Mouse (Mus musculus) bone marrow macrophage, adult 2 months (primary cell): Measurements from ENCODE around the gene Lrp1. TPM values are rescaled to one million over a fixed set of nuclear protein-coding genes. Genes with fewer than 3 reads are reported as not detected.

Experiments
- H3K27ac ChIP-seq: 2 replicates; pipeline ENCODE4 v1.5.1; 2012; ENCODE audit warnings: low read depth, low read length; ENCODE audit not compliant: insufficient read depth
- H3K4me1 ChIP-seq: 2 replicates; pipeline ENCODE4 v1.6.1; 2012; ENCODE audit warnings: low read length; ENCODE audit not compliant: control insufficient read depth, insufficient read depth
- H3K4me3 ChIP-seq: 2 replicates; pipeline ENCODE4 v1.5.1; 2012; ENCODE audit warnings: mild to moderate bottlenecking, low read length, moderate library complexity; ENCODE audit not compliant: insufficient read depth
- CTCF ChIP-seq: IDR thresholded peaks from 2 replicates; pipeline ENCODE4 v1.5.1; 2012; ENCODE audit warnings: low read depth, mild to moderate bottlenecking, low read length, moderate library complexity
- POLR2A ChIP-seq: IDR thresholded peaks from 2 replicates; pipeline ENCODE4 v1.6.1; 2012; ENCODE audit warnings: mild to moderate bottlenecking, low read depth, low read length, borderline replicate concordance
- polyA plus RNA-seq: library from polyadenylated mRNA; stranded (reverse); fragments of >200 nt; gene quantifications from 2 replicates; pipeline ENCODE4 v1.2.4, GENCODE M21; 2012; ENCODE audit not compliant: missing spikeins, insufficient read depth, insufficient read length

Gene Lrp1
- polyA plus RNA-seq, 1 experiment, result 418 TPM

DNA sequence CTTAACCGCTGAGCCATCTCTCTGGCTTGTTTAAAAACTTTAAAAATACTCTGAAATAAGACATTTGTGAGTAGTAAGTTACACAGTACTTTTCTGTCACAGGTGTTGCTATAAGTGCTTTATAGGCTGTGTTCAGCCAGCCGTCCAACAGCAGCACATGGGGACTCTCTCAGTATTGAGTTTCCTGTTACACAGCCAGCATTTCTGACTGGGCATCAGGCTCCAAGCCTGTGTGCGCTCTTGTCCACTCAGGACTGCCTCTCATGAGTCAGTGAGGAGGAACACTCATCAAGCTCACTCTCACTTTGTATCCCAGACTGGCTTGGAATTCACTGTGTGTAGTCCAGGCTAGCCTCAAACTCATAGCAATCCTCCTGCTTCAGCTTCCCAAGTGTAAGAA lies 124.8 kb downstream of the Lrp1 start:
- no peak overlapping the region for H3K4me3 ChIP-seq
- no peak overlapping the region for H3K27ac ChIP-seq
- TF ChIP-seq POLR2A, result no peak
- TF ChIP-seq CTCF, result no peak
- no peaks in the 10 kb centered on the region for H3K4me1 ChIP-seq

DNA sequence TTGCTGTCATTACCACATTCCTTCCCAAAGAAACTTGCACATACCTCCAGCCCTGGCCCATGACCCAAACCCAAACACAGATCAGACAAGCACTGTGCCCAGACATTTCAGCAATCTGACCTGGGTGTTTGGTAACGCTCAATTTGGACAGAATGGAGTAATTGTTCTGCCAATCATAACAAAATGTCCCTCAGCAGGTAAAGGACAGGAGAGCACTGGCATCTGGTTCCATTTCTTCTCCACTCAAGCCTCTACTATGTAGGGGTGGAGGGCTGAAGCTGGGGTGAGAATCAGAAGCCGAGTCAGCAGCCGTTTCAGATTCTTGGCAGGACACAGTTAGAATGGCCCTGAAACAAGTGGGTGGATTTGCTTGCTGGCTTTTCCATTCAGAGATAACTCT lies 128.8 kb downstream of the Lrp1 start:
- Histone ChIP-seq H3K4me3 (no peak overlapping the region), H3K27ac (no peak overlapping the region), H3K4me1 (no peaks in the 10 kb centered on the region)
- TF ChIP-seq POLR2A (no peak), CTCF (no peak)

- Histone ChIP-seq H3K4me3 (no peak overlapping the region), H3K4me1 (no peaks in the 10 kb centered on the region), H3K27ac (no peak overlapping the region)
- no peak for TF ChIP-seq POLR2A
- no peak for TF ChIP-seq CTCF
Observed at GRCm38 (mm10) chr10:127491128-127491512, 129.8 kb downstream of the Lrp1 start.

- Histone ChIP-seq H3K4me3 (no peak overlapping the region), H3K27ac (no peak overlapping the region), H3K4me1 (peaks cover 2% of the 10 kb centered on the region)
- TF ChIP-seq CTCF, result no peak
- TF ChIP-seq POLR2A, result no peak
Observed at GRCm38 (mm10) chr10:127490160-127491127, 130.5 kb downstream of the Lrp1 start.

GRCm38 (mm10) chr10:127488856-127489255 lies 132.1 kb downstream of the Lrp1 start:
- Histone ChIP-seq H3K4me3 (no peak overlapping the region), H3K4me1 (peaks cover 18% of the 10 kb centered on the region), H3K27ac (no peak overlapping the region)
- TF ChIP-seq CTCF (no peak), POLR2A (no peak)

Other genes with a start within 250 kb of the Lrp1 start
- 134 and 144 TPM in 2 replicates for gene R3hdm2, start 240.8 kb downstream of the Lrp1 start, polyA plus RNA-seq
- 1.5 and 2.7 TPM in 2 replicates for gene Stac3, start 119.5 kb downstream of the Lrp1 start, polyA plus RNA-seq
- not detected in 2 replicates for gene Ndufa4l2, start 106.2 kb downstream of the Lrp1 start, polyA plus RNA-seq
- 21.0 and 22.8 TPM in 2 replicates for gene Shmt2, start 98.7 kb downstream of the Lrp1 start, polyA plus RNA-seq
- not detected in 2 replicates for gene Nxph4, start 86.6 kb downstream of the Lrp1 start, polyA plus RNA-seq
- gene Stat6, start 21.8 kb upstream of the Lrp1 start, polyA plus RNA-seq, result 128 and 144 TPM in 2 replicates
- 11.0 and 13.5 TPM in 2 replicates for gene Nemp1, start 45.8 kb upstream of the Lrp1 start, polyA plus RNA-seq
- gene Nab2, start 47.4 kb upstream of the Lrp1 start, polyA plus RNA-seq, result 21.4 and 25.4 TPM in 2 replicates
- gene Myo1a, start 84.0 kb upstream of the Lrp1 start, polyA plus RNA-seq, result 0.31 TPM in 1 of 2 replicates, not detected in the other
- not detected in 2 replicates for gene Tac2, start 103.3 kb upstream of the Lrp1 start, polyA plus RNA-seq
- gene Zbtb39, start 118.4 kb upstream of the Lrp1 start, polyA plus RNA-seq, result 4.4 and 4.6 TPM in 2 replicates
- not detected in 2 replicates for gene Gpr182, start 130.6 kb upstream of the Lrp1 start, polyA plus RNA-seq
- gene Rdh1, start 138.6 kb upstream of the Lrp1 start, polyA plus RNA-seq, result not detected in 2 replicates
- not detected in 2 replicates for gene Rdh16f1, start 138.6 kb upstream of the Lrp1 start, polyA plus RNA-seq
- gene Rdh9, start 155.2 kb upstream of the Lrp1 start, polyA plus RNA-seq, result 0.60 TPM in 1 of 2 replicates, not detected in the other
- gene Rdh16, start 180.0 kb upstream of the Lrp1 start, polyA plus RNA-seq, result not detected in 2 replicates
- gene Rdh19, start 228.8 kb upstream of the Lrp1 start, polyA plus RNA-seq, result not detected in 2 replicates
- gene Rdh16f2, start 245.3 kb upstream of the Lrp1 start, polyA plus RNA-seq, result not detected in 2 replicates